Mouse (Mus musculus): ENCODE data around the gene Prelid1.
A peak's percentile ranks its signal among the peaks of the same experiment; 100 is the strongest.

Prelid1 gene

GRCm38 (mm10) chr13:55332331-55332730, 12.0 kb downstream of the Prelid1 start:
- DNase-seq (ENCODE audit: low spot score in 2 of 2): no peak

DNA sequence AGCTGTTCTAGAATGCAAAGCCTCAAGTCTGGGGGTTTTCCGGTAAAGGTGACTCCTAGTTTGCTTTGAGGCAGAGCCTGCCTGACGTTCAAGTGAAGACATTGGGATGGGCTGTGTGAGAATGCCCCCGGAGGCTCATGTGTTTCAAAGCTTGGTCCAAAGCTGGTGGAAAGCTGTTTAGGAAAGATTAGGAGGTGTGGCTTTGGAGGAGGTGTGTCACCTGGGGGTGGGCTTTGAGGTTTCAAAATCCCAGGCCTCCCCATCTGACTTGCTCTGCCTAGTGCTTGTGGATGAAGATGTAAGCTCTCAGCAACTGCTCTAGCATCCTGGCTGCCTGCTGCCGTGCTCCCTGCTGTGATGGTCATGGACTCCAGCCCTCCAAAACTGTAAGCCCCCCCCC, 15.4 kb downstream of the Prelid1 start:
- DNase-seq (ENCODE audit: low spot score in 2 of 2): no peak

- no peak for DNase-seq (ENCODE audit: low spot score in 2 of 2)
Observed at GRCm38 (mm10) chr13:55337341-55337975, 17.2 kb downstream of the Prelid1 start.

- DNase-seq (ENCODE audit: low spot score in 2 of 2): no peak
Observed at GRCm38 (mm10) chr13:55338131-55339054, 18.1 kb downstream of the Prelid1 start.

- DNase-seq (ENCODE audit: low spot score in 2 of 2): no peak
Observed at GRCm38 (mm10) chr13:55339259-55339658, 19.0 kb downstream of the Prelid1 start.

GRCm38 (mm10) chr13:55342469-55342868, 22.2 kb downstream of the Prelid1 start:
- DNase-seq (ENCODE audit: low spot score in 2 of 2): no peak

GRCm38 (mm10) chr13:55344286-55344685, 24.0 kb downstream of the Prelid1 start:
- no peak for DNase-seq (ENCODE audit: low spot score in 2 of 2)

DNA sequence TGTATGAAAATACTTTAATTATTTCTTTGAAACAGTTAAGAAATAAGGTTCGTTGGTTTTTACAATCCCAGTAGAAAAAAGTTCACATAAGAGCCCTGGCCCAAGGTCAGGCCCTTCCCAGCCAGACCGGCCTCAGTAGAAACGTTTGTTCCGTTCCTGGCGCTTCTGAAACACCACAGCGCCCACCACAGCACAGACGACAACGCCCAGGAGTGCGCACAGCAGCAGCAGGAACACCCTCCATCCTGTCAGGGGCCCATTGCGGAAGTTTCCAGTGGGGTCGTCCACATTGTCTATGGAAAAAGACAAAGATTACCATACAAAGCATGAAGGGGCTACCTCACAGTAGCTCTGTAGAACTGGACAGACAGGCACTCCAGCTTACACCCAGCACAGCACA, 26.4 kb downstream of the Prelid1 start:
- no peak for DNase-seq (ENCODE audit: low spot score in 2 of 2)

GRCm38 (mm10) chr13:55361145-55361544, 40.8 kb downstream of the Prelid1 start:
- DNase-seq (ENCODE audit: low spot score in 2 of 2): no peak

DNA sequence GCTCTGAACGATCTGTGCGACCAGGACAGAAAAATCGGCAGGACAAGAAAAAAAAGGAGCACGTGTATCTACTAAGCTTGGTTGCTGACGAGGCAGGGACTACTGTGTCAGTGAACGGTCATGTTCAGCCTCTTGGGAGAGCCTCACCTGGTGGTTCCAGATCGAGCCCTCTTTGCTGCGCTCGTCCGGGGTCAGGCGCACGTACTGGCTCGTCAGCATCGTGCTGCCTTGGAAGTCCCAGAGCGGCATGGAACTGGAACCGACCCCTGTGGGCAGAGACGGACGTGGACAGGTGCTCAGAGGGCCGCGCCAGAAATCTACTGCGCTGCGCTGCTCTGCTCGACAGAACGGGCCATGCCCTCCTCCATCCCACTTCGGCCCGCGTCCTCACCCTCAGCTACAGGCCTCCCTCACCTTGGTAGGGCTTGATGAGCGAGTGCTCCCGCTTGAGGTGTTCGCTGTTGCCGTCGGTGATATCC, 41.7 kb downstream of the Prelid1 start:
- peak in 1 of 2 experiments; percentile 28 for DNase-seq (ENCODE audit: low spot score in 2 of 2)

DNA sequence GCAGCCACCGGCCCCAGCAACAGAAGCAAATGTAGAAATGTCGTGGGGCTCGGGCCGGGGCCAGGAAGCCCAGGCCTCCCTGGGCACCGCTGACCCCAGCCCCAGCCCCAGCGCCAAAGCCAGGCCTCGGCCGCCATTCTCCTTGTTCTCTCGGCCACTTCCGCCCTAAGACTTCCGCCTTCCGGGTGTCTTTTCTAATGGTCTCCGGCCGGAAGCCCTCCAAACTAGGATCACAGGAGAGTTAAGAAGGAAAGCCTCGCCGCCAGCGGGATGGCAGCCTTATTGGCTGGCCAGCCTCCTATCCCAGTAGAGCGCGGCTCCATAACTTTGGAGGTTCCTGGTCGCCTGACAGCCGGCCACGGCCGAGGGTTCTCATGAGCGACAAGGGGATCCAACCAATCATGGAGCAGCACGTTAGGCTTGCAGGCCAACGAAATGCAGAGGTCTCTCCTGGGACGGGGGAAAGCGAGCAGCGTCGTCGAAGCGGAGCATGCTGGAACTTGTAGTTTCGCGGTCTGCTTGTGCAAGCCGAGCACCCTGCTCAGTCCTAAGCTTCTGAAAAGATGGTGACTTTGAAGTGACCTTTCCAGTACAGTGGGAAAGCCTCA, 42.3 kb downstream of the Prelid1 start, which contains the start of gene Lman2:
Lman2 (minus strand) TSS at position 331 of the 608 bp plus-strand sequence.
- peak; percentile 96 for DNase-seq (ENCODE audit: low spot score in 2 of 2)

- DNase-seq (ENCODE audit: low spot score in 2 of 2): peak; percentile 17 to 28
Observed at GRCm38 (mm10) chr13:55368401-55368800, 48.1 kb downstream of the Prelid1 start.

DNA sequence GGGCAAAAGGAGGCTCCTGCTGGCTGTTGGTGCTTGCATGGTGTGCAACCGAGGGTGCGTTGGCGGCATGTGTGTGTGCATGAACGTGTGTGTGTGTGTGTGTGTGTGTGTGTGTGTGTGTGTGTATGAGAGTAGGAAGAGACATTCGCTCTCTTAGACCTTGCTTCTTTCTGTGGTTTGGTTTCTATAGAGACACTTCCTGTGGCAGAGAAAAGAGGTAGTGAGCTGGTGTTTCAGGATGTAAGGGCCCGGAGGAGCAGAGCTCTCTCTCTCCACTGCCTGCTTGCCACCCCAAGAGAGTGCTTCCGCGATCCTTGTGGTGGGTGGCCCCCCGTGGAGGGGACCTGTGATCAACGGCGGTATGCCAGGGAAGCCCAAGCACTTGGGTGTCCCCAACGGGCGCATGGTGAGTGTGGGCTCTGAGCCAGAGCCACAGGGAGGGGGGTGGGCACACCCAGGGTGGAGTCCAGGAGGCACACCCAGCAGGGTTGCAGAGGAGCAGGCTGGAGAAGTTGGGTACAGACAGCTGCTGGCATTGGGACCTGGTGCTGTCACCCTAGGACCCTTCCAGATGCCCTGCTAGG, 49.3 kb downstream of the Prelid1 start, which contains the start of gene Rgs14:
Rgs14 (plus strand) TSS at position 202 of the 584 bp plus-strand sequence.
- DNase-seq (ENCODE audit: low spot score in 2 of 2): peak; percentile 86 to 88

DNA sequence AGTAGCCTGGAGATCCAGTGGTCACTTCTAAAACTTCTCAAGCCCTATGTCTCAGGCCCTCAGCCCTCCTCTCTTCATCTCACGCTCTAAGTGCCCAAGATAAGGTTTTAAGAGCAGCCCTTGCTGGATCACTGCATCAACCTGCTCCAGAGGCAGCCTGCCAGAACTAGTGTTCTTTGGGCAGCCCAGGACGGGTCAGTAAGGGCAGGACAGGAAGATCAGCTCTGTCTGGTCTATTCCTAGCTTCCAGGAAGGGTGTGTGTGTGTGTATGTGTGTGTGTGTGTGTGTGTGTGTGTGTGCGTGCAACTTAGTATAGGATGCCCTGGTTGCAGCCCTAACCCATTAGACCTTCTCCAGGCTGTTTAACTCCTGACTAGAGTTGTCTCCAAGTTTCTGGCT, 49.9 kb downstream of the Prelid1 start:
- DNase-seq (ENCODE audit: low spot score in 2 of 2): peak in 1 of 2 experiments; percentile 21

- DNase-seq (ENCODE audit: low spot score in 2 of 2): no peak
Observed at GRCm38 (mm10) chr13:55371007-55371681, 50.8 kb downstream of the Prelid1 start.

DNA sequence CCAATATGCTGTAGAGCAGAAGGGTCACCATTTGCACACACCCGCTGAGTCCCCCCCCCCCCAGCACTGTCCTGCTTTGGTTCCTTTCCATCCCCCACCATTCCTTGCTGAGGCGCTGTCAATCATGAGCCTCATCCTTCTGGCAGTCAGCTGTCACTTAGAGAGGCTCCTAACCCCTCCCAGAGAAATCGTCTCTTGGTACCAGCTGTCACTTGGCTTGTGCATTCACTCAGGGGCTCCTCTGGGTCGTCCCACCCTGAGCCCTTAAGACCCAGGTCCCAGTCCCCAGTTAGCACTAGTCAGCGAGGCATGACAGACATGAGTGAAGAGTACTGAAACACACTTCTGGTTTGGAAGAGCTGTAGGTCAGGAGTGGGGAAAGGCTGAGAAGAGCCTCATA, 51.4 kb downstream of the Prelid1 start:
- DNase-seq (ENCODE audit: low spot score in 2 of 2): no peak

- no peak for DNase-seq (ENCODE audit: low spot score in 2 of 2)
Observed at GRCm38 (mm10) chr13:55374206-55374924, 54.1 kb downstream of the Prelid1 start.

All from spleen, postnatal 36 days (tissue).